Mouse (Mus musculus): ENCODE data around the gene Chat. TPM values are rescaled to one million over a fixed set of nuclear protein-coding genes. Genes with fewer than 3 reads are reported as not detected.

The Chat gene
- total and polyA plus RNA-seq, 3 experiments = 0.20 TPM; not detected in 2

DNA sequence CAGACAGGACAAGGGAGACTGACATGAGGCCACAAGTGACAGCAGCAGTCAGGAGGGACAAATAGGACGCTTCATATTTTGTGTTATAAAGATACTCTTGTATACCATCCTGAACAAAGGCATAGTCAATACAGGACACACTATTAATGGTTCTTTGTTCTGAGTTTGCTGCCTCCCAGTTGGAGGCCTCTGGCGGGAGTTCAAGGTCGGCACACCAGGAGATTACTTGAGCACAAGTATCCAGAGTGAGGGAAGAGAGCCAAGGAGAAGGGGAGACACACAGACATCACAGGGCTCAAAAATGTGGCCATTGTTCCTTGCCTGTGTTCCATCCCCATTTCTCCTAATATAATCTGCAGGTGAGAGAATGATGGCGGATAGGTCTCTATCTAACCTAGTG is 41.4 kb upstream of the Chat start:
- intact Hi-C loops (cut with DNase I) = no loop called here
- no peak overlapping the region for H3K4me3 ChIP-seq
- no peak for DNase-seq
- H3K27me3 ChIP-seq (ENCODE audit: control insufficient read depth, insufficient read depth, low read length) = no peaks in the 10 kb centered on the region
- H3K36me3 ChIP-seq (ENCODE audit: control insufficient read depth, insufficient read depth, low read length) = no peaks in the 10 kb centered on the region
- H3K4me1 ChIP-seq (ENCODE audit: control insufficient read depth, insufficient read depth, low read length) = no peaks in the 10 kb centered on the region
- H3K79me2 ChIP-seq (replicated peaks; ENCODE audit: control insufficient read depth, insufficient read depth, low read length) = no peaks in the 10 kb centered on the region
- H3K9ac ChIP-seq (ENCODE audit: low read depth, low read length) = no peak overlapping the region
- TF ChIP-seq POLR2A (IDR thresholded peaks at IDR 0.05; ENCODE audit: insufficient read depth, low read depth, low read length) (no peak), EP300 (IDR thresholded peaks at IDR 0.05; ENCODE audit: insufficient read depth, low read depth, low read length) (no peak), CTCF (IDR thresholded peaks at IDR 0.05) (no peak)
- no peak overlapping the region for H3K27ac ChIP-seq
- WGBS = 66% methylated on average over 4 of the region's 4 CpGs

DNA sequence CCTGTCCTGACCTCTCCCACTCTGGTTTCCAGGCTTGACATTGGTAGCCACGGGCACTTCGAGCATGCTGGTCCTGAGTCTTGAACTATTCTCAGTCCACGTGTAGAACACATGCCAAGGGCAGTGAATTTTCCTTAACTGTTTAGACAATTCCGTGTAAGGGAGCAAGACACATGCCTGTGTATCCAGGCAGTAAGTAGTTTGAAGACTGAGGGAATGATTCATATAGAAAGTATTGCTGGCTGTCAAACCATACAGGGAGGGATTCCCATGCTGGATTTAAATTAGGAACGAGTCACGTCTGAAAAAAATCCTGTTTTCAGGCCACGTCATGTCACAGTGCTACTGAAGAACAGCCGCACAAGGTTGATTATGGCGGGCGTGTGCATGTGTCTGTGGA is 40.5 kb upstream of the Chat start:
- H3K9ac ChIP-seq (ENCODE audit: low read depth, low read length) = no peak overlapping the region
- H3K4me3 ChIP-seq = no peak overlapping the region
- WGBS = 82% methylated on average over 10 of the region's 10 CpGs
- H3K27me3 ChIP-seq (ENCODE audit: control insufficient read depth, insufficient read depth, low read length) = no peaks in the 10 kb centered on the region
- no peak overlapping the region for H3K27ac ChIP-seq
- no peak for TF ChIP-seq EP300 (IDR thresholded peaks at IDR 0.05; ENCODE audit: insufficient read depth, low read depth, low read length)
- no peak for TF ChIP-seq CTCF (IDR thresholded peaks at IDR 0.05)
- TF ChIP-seq POLR2A (IDR thresholded peaks at IDR 0.05; ENCODE audit: insufficient read depth, low read depth, low read length) = no peak
- H3K36me3 ChIP-seq (ENCODE audit: control insufficient read depth, insufficient read depth, low read length) = no peaks in the 10 kb centered on the region
- no peak for DNase-seq
- intact Hi-C loops (cut with DNase I) = no loop called here
- H3K79me2 ChIP-seq (replicated peaks; ENCODE audit: control insufficient read depth, insufficient read depth, low read length) = no peaks in the 10 kb centered on the region
- no peaks in the 10 kb centered on the region for H3K4me1 ChIP-seq (ENCODE audit: control insufficient read depth, insufficient read depth, low read length)

DNA sequence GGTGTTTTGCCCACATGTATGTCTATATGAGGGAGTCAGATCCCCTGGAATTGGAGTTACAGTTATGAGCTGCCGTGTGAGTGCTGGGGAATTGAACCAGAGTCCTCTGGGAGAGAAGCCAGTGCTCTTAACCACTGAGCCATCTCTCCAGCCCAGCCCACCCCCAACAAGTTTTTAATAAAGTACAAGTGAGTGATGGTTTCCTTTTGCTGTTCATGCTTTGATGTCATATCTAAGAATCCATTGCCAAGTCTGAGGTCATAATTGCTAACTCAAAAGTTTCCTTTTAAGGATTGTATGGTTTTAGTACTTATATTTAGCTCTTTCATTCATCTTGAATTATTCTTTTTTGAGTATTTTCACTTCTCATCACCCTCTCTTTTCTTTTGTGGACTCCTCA is 38.1 kb upstream of the Chat start:
- TF ChIP-seq EP300 (IDR thresholded peaks at IDR 0.05; ENCODE audit: insufficient read depth, low read depth, low read length) (no peak), POLR2A (IDR thresholded peaks at IDR 0.05; ENCODE audit: insufficient read depth, low read depth, low read length) (no peak), CTCF (IDR thresholded peaks at IDR 0.05) (no peak)
- DNase-seq = no peak
- Histone ChIP-seq H3K79me2 (replicated peaks; ENCODE audit: control insufficient read depth, insufficient read depth, low read length) (no peaks in the 10 kb centered on the region), H3K36me3 (ENCODE audit: control insufficient read depth, insufficient read depth, low read length) (no peaks in the 10 kb centered on the region), H3K9ac (ENCODE audit: low read depth, low read length) (no peak overlapping the region), H3K27ac (no peak overlapping the region), H3K4me3 (no peak overlapping the region), H3K4me1 (ENCODE audit: control insufficient read depth, insufficient read depth, low read length) (no peaks in the 10 kb centered on the region), H3K27me3 (ENCODE audit: control insufficient read depth, insufficient read depth, low read length) (no peaks in the 10 kb centered on the region)
- WGBS = 69% methylated on average over 1 of the region's 1 CpGs
- intact Hi-C loops (cut with DNase I) = no loop called here

DNA sequence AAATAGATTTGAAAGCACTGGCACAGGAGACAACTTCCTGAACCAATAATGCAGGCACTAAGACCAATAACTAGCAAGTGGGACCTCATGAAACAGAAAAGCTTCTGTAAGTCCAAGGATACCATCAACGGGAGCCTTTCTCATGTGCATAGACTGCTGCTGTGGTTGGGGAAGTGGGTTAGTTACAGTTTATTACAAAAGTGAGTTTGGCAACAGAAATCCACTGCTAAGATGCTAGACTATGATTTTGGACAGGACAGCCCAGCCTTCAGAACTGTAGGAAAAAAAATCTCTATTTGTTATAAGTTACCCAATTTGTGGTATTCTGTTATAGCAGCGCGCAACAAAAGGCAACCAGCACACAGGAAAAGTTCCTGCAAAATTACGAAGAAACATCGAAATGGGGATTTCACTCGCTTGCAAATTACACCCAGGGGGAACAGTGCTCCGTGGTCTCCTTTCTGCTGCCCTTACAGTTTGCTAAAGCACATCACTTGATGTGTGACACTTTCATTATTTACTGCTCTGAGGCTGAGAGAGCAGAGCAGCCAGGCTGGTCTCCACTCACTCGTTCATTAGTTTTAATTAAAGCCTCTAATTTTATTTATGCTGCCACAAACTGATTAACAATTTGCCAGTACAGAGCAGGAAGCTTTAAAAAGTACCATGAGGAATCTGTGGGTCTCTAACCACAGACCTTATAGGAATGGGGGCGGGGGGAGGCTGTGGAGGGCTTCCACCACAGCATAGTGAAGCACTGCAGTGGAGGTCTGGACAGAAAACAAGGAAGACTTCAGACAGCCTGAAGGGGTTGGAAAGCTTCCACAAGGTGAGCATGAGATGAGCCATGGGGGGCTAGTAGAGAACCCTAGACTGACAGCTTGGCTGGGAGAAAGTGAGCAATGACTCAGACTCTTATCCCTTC is 37.2 kb upstream of the Chat start:
- intact Hi-C loops (cut with DNase I) = no loop called here
- TF ChIP-seq POLR2A (IDR thresholded peaks at IDR 0.05; ENCODE audit: insufficient read depth, low read depth, low read length) = no peak
- TF ChIP-seq CTCF (IDR thresholded peaks at IDR 0.05) = no peak
- no peak for TF ChIP-seq EP300 (IDR thresholded peaks at IDR 0.05; ENCODE audit: insufficient read depth, low read depth, low read length)
- H3K79me2 ChIP-seq (replicated peaks; ENCODE audit: control insufficient read depth, insufficient read depth, low read length) = no peaks in the 10 kb centered on the region

DNA sequence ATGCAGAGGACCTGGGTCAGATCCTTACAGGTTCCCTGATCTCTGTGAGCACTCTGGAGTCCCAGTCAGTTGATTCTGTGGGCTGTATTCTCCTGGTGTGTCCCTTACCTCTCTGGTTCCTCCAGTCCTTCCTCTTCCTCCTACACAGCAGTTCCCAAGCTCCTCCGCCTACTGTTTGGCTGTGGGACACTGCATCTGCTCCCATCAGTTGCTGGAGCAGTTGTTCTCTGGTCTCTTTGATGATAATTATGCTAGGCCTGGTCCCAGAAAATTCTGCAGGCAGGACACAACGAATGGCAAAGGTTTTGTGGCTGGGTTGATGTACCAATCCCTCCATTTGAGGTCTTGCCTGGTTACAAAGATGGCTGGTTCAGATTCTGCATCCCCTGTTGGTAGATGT is 35.5 kb upstream of the Chat start:
- Histone ChIP-seq H3K9ac (ENCODE audit: low read depth, low read length) (no peak overlapping the region), H3K27me3 (ENCODE audit: control insufficient read depth, insufficient read depth, low read length) (no peaks in the 10 kb centered on the region), H3K36me3 (ENCODE audit: control insufficient read depth, insufficient read depth, low read length) (no peaks in the 10 kb centered on the region), H3K4me3 (no peak overlapping the region), H3K79me2 (replicated peaks; ENCODE audit: control insufficient read depth, insufficient read depth, low read length) (no peaks in the 10 kb centered on the region), H3K4me1 (ENCODE audit: control insufficient read depth, insufficient read depth, low read length) (no peaks in the 10 kb centered on the region), H3K27ac (no peak overlapping the region)
- no peak for DNase-seq
- WGBS = 59% methylated on average over 2 of the region's 2 CpGs
- no peak for TF ChIP-seq CTCF (IDR thresholded peaks at IDR 0.05)
- no peak for TF ChIP-seq EP300 (IDR thresholded peaks at IDR 0.05; ENCODE audit: insufficient read depth, low read depth, low read length)
- no peak for TF ChIP-seq POLR2A (IDR thresholded peaks at IDR 0.05; ENCODE audit: insufficient read depth, low read depth, low read length)
- intact Hi-C loops (cut with DNase I) = no loop called here

More for the DNA sequence above, 37.2 kb upstream of the Chat start:
- DNase-seq = no peak
- H3K4me1 ChIP-seq (ENCODE audit: control insufficient read depth, insufficient read depth, low read length) = no peaks in the 10 kb centered on the region
- 72% methylated on average over 9 of the region's 9 CpGs for WGBS
- no peaks in the 10 kb centered on the region for H3K36me3 ChIP-seq (ENCODE audit: control insufficient read depth, insufficient read depth, low read length)
- no peak overlapping the region for H3K4me3 ChIP-seq
- H3K27me3 ChIP-seq (ENCODE audit: control insufficient read depth, insufficient read depth, low read length) = no peaks in the 10 kb centered on the region
- no peak overlapping the region for H3K9ac ChIP-seq (ENCODE audit: low read depth, low read length)
- H3K27ac ChIP-seq = no peak overlapping the region

DNA sequence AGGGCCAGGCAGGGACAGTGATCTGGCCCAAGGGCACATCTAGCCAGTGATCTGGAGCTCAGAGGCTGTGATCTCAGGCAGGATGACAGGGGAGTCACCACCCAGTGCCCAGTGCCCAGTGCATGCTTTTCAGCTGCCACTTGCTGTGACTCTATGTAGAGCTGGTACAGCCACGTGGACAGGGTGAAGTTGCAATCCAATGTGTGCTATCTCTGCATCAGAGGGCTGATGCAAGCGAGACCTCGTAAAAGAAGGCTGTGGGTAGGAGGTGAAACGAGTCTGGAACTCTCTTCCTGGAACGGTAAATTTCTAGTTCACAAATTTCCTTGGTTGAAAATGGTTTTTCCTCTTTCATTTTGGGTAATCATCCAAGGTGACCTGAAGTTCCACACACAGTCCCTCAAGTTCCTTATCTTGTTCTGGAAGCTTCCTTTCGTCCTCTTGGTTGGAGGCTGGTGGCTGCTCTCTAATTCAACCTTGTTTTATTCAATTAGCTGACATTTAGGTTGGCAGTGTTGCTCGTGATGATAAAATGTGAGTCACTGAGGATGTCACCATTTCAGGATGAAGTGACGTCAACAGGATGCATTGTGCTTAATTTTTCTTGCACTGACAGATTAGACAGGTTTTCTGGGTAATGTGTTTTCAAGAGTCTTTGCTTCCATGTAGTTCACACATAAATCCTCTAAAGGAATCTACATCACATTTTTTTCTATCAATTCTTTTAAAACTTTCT is 30.5 kb upstream of the Chat start:
- no peak for DNase-seq
- no peak overlapping the region for H3K4me3 ChIP-seq
- H3K4me1 ChIP-seq (ENCODE audit: control insufficient read depth, insufficient read depth, low read length) = no peaks in the 10 kb centered on the region
- no peak overlapping the region for H3K27ac ChIP-seq
- H3K27me3 ChIP-seq (ENCODE audit: control insufficient read depth, insufficient read depth, low read length) = no peaks in the 10 kb centered on the region
- intact Hi-C loops (cut with DNase I) = no loop called here
- TF ChIP-seq CTCF (IDR thresholded peaks at IDR 0.05) (no peak), EP300 (IDR thresholded peaks at IDR 0.05; ENCODE audit: insufficient read depth, low read depth, low read length) (no peak), POLR2A (IDR thresholded peaks at IDR 0.05; ENCODE audit: insufficient read depth, low read depth, low read length) (no peak)
- H3K36me3 ChIP-seq (ENCODE audit: control insufficient read depth, insufficient read depth, low read length) = no peaks in the 10 kb centered on the region
- H3K9ac ChIP-seq (ENCODE audit: low read depth, low read length) = no peak overlapping the region
- no peaks in the 10 kb centered on the region for H3K79me2 ChIP-seq (replicated peaks; ENCODE audit: control insufficient read depth, insufficient read depth, low read length)
- 38% methylated on average over 8 of the region's 8 CpGs for WGBS

Data from heart, adult 2 months (tissue).